Mouse (Mus musculus): ENCODE data around the gene Card19. TPM values are rescaled to one million over a fixed set of nuclear protein-coding genes. Genes with fewer than 3 reads are reported as not detected.

Gene Card19
- total and polyA plus RNA-seq, 3 experiments, result 15.8 to 51.8 TPM; not detected in 1

DNA sequence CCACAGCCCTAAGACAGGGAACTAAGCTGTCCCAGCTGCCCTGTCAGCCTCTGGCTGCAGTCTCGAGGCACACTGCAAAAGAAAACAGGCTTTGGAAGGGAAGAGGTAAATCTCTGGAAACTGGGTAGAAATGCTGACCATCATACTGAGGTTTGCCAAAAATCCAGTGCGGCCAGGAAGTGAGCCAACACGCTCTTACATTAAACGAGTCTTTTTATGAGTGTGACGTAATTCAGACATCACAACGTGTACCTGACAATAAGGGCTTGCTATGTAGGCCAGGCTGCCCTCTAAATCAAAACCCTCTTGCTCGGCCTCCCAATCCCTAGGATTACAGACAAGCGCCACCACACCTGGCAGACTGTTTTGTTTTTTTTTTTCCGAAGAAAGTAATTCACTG is 48.8 kb downstream of the Card19 start (continued):
- no peak for TF ChIP-seq JUND (IDR thresholded peaks at IDR 0.05; ENCODE audit: low read depth, low read length)
- no peak for TF ChIP-seq TCF12 (IDR thresholded peaks at IDR 0.05; ENCODE audit: low read depth, low read length)
- TF ChIP-seq TBP (IDR thresholded peaks at IDR 0.05; ENCODE audit: low read depth, low read length), result no peak
- no peak for TF ChIP-seq GATA1 (IDR thresholded peaks at IDR 0.05; ENCODE audit: low read depth, low read length)

DNA sequence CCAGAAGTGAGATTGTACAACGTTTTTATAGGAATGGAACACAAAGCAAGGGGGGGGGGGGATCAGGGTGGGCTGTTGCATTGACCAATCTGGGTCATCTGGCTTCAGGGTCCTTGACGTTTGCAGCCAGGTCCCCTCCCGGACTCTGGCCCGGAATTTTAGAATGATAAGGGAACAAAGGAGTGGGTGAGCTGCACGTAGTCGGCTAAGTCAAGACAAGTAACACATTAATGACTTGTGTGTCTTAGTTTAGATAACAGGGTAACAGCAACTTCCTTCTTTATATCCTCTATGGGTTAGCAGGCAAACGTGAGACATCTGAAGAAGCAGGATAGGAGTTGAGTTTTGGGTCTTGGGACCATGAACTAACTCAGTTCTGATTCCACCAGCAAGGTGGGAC is 52.2 kb downstream of the Card19 start:
- Histone ChIP-seq H3K9me3 (replicated peaks; ENCODE audit: insufficient read depth, low read length) (no peaks in the 10 kb centered on the region), H3K27me3 (ENCODE audit: control insufficient read depth in 1 of 2, insufficient read depth in 2 of 2, low read length in 2 of 2) (no peaks in the 10 kb centered on the region), H3K4me1 (ENCODE audit: control insufficient read depth in 1 of 2, insufficient read depth in 2 of 2, low read length in 2 of 2) (peaks cover 4 to 19% of the 10 kb centered on the region in 2 experiments), H3K9ac (ENCODE audit: control insufficient read depth, low read depth, low read length, poor library complexity, severe bottlenecking) (no peak overlapping the region), H3K36me3 (ENCODE audit: control insufficient read depth in 1 of 2, insufficient read depth in 2 of 2, low read length in 2 of 2) (peaks cover 0 to 9% of the 10 kb centered on the region in 2 experiments; a peak in 2 of 4 replicates), H3K4me3 (ENCODE audit: control insufficient read depth in 1 of 2, insufficient read depth in 1 of 2, low read depth in 2 of 2, low read length in 2 of 2) (peak overlapping the region in 1 of 2 experiments; percentile 27; a peak in 1 of 4 replicates), H3K79me2 (ENCODE audit: control insufficient read depth, insufficient read depth, low read length, poor library complexity) (no peaks in the 10 kb centered on the region), H3K27ac (ENCODE audit: control insufficient read depth, low read depth, low read length) (no peak overlapping the region)
- TF ChIP-seq TBP (IDR thresholded peaks at IDR 0.05; ENCODE audit: low read depth, low read length) (no peak), MAZ (IDR thresholded peaks at IDR 0.05; ENCODE audit: low read depth, low read length) (peak; percentile 63; the same call in 1 of the 2 replicates), ETS1 (IDR thresholded peaks at IDR 0.05; ENCODE audit: low read depth, low read length) (peak; percentile 33; the same call in 1 of the 2 replicates), RCOR1 (IDR thresholded peaks at IDR 0.05; ENCODE audit: low read depth, low read length) (peak; percentile 20; the same call in 1 of the 2 replicates), EP300 (IDR thresholded peaks at IDR 0.05; ENCODE audit: low read depth in 1 of 2, low read length in 2 of 2) (peak; percentile 67 to 85), TAL1 (IDR thresholded peaks at IDR 0.05; ENCODE audit: low read length) (0 out of 2 replicates have a peak, but pooled peaks have one; percentile 41), MAX (IDR thresholded peaks at IDR 0.05; ENCODE audit: low read length) (peak; percentile 28; the same call in 1 of the 2 replicates), JUND (IDR thresholded peaks at IDR 0.05; ENCODE audit: low read depth, low read length) (no peak), BHLHE40 (IDR thresholded peaks at IDR 0.05; ENCODE audit: borderline replicate concordance, low read depth, low read length) (peak; percentile 67; the same call in 1 of the 2 replicates), ELF1 (IDR thresholded peaks at IDR 0.05; ENCODE audit: low read depth, low read length) (peak; percentile 43; the same call in 1 of the 2 replicates), HCFC1 (IDR thresholded peaks at IDR 0.05; ENCODE audit: low read depth, low read length) (0 out of 2 replicates have a peak, but pooled peaks have one; percentile 14), CHD2 (IDR thresholded peaks at IDR 0.05; ENCODE audit: low read length) (no peak), TCF12 (IDR thresholded peaks at IDR 0.05; ENCODE audit: low read depth, low read length) (peak; percentile 59), GATA1 (IDR thresholded peaks at IDR 0.05; ENCODE audit: low read depth, low read length) (peak; percentile 79), POLR2AphosphoS5 (IDR thresholded peaks at IDR 0.05; ENCODE audit: borderline replicate concordance, low read depth, low read length) (no peak)
- DNase-seq (ENCODE audit: low read depth, low spot score), result peak; percentile 73

DNA sequence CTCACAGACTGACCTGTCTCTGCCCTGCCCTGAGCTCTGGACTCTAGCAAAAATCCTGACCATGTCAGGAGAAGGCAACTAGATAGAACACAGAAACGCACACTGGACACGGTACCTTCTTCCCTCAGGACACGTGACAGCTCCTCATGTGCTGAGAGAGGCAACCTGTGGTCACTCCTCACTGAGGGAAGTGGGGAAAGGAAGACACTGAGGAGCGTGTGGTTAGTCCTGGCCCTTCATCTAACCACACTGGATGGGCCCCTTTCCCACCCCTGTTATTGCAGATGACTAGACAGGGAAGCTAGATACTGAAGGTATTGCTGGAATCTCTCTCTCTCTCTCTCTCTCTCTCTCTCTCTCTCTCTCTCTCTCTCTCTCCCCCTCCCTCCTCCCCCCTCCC is 53.1 kb downstream of the Card19 start:
- Histone ChIP-seq H3K27me3 (ENCODE audit: control insufficient read depth in 1 of 2, insufficient read depth in 2 of 2, low read length in 2 of 2) (no peaks in the 10 kb centered on the region), H3K4me1 (ENCODE audit: control insufficient read depth in 1 of 2, insufficient read depth in 2 of 2, low read length in 2 of 2) (peaks cover 4 to 19% of the 10 kb centered on the region in 2 experiments), H3K27ac (ENCODE audit: control insufficient read depth, low read depth, low read length) (no peak overlapping the region), H3K36me3 (ENCODE audit: control insufficient read depth in 1 of 2, insufficient read depth in 2 of 2, low read length in 2 of 2) (peaks cover 0 to 9% of the 10 kb centered on the region in 2 experiments; a peak in 2 of 4 replicates), H3K9me3 (replicated peaks; ENCODE audit: insufficient read depth, low read length) (no peaks in the 10 kb centered on the region), H3K79me2 (ENCODE audit: control insufficient read depth, insufficient read depth, low read length, poor library complexity) (no peaks in the 10 kb centered on the region), H3K9ac (ENCODE audit: control insufficient read depth, low read depth, low read length, poor library complexity, severe bottlenecking) (no peak overlapping the region), H3K4me3 (ENCODE audit: control insufficient read depth in 1 of 2, insufficient read depth in 1 of 2, low read depth in 2 of 2, low read length in 2 of 2) (no peak overlapping the region)
- TF ChIP-seq SIN3A (IDR thresholded peaks at IDR 0.05; ENCODE audit: low read length), result 0 out of 2 replicates have a peak, but pooled peaks have one; percentile 17
- TF ChIP-seq JUND (IDR thresholded peaks at IDR 0.05; ENCODE audit: low read depth, low read length), result 0 out of 2 replicates have a peak, but pooled peaks have one; percentile 43
- TF ChIP-seq MAX (IDR thresholded peaks at IDR 0.05; ENCODE audit: low read length), result 0 out of 2 replicates have a peak, but pooled peaks have one; percentile 36
- TF ChIP-seq TBP (IDR thresholded peaks at IDR 0.05; ENCODE audit: low read depth, low read length), result no peak
- no peak for TF ChIP-seq KAT2A (conservative IDR thresholded peaks at IDR 0.05; ENCODE audit: low read depth, low read length)
- peak; percentile 78 for TF ChIP-seq USF1 (IDR thresholded peaks at IDR 0.05; ENCODE audit: low read depth, low read length)
- TF ChIP-seq BHLHE40 (IDR thresholded peaks at IDR 0.05; ENCODE audit: borderline replicate concordance, low read depth, low read length), result peak; percentile 47; the same call in 1 of the 2 replicates
- peak; percentile 49 for DNase-seq (ENCODE audit: low read depth, low spot score)
